Mouse (Mus musculus) lung, postnatal 4 days (tissue): ENCODE measurements at regions not wholly inside any gene's neighbourhood (a gene's known extent, or its start where the extent isn't known, plus 50 kb on each side); places are given as distances from the start of the nearest gene placed in this dataset.

ENCODE experiments used
- DNase-seq, 2 experiments: peaks; one replicate each; pipeline ENCODE4 v3.0.0; 2021

DNA sequence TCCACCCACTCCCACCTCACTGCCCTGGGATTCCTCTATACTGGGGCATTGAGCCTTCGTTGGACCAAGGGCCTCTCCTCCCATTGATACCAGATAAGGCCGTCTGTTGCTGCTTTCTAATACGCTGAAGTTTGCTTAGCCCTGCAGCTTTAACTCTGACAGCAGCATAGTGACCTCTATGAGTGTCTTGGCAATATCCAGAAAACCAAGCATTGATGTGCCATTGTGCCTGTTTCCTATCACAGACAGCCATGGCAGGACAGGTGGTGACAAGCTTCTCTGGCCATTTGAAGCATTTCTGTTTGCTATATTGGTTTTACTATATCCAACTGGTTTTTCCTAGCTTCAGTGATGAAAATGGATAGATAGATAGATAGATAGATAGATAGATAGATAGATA, 625.4 kb upstream of the Mpdz start:
- no peak for DNase-seq

DNA sequence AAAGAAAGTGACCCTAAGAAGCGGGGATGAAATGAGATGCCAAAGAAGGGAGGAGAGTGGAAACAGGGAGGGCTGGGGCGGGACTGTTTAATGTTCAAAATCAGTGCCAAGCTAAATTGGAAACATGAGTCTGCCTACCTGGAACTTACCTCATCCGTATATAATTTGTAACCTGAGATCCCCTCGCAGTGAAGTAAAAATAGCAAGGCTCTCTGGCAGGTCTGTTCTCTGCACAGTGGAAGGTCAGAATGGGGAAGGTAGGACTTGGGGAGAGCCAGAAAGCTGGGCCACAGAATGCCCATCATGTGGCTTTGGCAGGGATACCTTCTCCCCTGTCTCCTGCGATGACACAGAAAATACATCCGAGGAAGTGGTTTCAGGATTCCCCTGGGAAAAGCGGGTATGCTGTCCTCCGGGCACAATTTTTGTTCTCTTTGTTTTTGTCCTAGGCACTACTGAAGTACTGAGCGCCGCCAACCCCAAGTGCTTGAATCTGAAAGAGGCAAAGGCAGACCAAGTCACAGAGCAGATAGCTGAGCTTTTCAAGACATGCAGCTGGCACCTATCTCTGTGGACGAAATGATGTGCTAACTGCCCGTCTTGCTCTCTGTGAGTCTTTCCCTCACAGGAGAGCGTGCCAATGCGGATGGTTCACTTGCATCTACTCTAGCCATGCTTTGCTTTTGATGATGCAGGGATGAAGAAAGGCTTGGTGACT, 623.2 kb upstream of the Mpdz start:
- DNase-seq = peak in 1 of 2 experiments; percentile 14

DNA sequence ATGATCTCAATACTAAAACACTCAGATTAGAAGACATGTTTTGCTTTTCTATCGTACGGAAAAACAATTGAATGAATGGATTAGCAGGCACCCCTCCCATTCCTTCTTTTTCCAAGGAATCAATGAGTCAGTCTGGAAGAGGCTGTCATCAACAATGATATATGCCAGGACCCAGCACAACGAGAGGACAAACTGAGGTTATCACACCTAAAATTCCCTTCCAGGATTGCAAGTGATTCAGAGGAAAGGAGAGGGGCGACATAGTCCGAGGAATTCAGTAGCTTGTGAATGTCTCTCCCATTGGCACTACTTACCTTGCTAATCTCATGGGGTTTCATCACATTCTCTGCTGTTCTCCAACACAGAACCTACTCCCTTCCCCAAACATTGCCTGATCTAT, 620.1 kb upstream of the Mpdz start:
- no peak for DNase-seq

DNA sequence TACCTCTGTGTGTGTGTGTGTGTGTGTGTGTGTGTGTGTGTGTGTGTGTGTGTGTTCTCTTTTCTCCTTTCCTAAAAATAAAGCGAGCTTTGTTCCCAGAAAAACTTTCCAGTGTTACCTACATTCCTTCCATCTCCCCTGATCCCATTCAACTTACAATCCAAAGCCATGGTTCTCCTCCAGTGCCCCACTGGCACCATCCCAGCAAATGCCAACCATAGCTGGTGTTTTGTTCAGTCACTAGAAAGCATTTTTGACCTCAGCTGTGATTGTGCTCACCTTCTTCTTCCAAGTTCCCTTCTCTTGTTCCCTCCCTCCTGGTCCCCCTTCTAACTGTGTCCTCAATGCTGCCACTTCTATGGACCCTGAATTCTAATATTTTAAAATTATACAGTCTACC, 614.1 kb upstream of the Mpdz start:
- no peak for DNase-seq

DNA sequence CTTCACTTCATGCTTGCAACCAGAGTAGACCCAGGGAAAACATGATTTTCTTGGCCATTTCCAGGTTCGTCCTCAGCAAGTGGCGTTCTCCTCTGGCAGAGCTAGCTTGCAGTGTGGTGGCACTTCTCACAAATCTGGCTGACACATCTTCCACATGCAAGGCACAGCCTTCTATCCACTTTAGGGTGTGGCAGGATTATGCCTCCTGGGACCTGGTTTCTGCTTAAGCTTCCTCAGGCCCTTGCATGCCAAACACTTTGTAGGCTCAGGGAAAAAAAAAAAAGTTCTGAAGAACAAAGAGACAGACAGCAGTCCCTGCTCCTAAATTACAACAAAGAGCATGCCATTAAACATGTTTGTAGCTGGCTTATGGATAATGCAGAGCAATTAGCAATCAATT, 605.6 kb upstream of the Mpdz start:
- no peak for DNase-seq

DNA sequence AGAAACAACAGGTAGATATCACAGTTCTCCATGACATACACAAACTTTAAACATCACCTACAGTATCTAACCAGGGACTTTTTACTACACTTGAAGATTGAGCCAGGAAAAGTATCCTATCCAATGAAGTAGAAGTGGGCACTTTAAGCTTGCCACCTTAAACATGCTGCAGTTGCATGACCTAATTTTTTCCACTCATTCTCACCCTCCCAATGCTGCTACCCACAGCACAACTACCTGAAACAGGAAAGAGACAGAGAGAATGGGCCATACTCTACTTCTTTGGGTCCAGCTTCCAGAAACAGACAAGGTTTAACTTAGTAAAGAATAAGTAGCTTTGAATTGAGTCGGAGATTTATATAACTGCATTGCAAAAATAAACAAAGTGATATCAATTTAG, 594.9 kb upstream of the Mpdz start:
- DNase-seq = no peak

DNA sequence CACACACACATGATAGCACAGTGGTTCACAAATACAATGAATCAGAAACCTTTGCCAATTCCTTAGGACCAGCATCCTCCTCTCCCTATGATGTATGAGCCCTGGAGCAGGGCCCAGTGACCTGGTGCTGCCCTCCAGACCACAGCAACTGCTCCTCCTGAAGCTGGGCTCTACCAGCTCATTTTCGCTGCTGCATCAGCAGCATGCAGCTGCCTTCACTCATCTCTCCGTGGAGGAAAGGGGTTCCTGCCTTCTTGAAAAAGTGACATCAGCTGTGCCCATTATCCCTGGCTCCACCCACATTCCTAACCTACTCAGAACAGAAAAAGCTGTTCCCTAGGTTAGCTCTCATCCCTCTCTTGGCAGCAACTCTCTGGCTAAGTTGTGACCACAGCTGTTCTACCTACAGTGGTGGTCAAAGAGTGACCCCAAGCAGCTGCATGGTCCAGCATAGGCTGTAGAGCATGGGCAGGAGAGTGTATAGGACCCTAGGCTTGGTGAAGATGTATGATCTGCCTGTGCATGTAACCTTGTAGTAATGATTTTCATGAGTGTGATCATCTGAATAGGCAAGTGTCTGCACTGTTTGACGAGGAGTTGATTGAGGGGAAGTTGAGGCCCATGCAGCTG, 592.6 kb upstream of the Mpdz start:
- peak; percentile 37 to 77 for DNase-seq

DNA sequence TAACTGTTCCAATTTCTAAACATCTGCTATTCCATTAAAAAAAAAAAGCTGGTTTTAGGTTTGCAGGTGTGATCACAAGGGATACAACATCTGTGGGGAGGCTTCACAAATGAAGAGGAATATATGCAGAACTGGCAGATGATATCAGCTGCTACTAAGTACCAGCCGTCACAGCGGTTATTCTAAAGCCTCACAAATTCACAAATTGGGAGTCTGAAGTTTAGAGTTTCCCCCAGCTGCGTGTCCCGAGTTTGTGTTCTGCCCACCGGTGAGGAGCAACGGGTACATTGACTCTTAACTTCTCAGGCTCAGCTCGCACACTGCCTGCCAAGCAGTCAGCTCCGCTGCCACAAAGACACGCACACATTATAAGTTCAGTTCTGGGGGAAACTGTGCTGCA, 586.6 kb upstream of the Mpdz start:
- no peak for DNase-seq

DNA sequence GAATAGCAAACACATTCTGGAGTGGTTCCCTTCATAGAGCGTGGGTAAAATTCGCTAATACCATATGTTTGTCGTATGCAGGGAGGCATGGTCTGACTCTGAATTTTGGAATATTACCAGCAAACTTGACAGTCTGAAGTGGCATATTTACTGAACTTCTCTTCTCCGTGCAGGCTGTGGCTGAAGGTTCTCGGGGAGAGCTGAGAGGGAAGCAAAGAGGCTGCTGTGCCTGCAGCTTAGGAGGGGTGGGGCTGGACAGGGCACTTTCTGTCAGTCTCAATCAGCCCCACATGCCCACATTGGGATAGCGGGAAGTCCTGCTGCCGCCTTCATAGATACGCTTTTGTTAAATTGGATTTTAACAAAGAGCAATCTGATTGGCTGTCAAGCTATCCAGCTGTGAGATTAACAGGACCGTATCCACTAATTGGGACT, 584.8 kb upstream of the Mpdz start:
- DNase-seq = peak in 1 of 2 experiments; percentile 5

DNA sequence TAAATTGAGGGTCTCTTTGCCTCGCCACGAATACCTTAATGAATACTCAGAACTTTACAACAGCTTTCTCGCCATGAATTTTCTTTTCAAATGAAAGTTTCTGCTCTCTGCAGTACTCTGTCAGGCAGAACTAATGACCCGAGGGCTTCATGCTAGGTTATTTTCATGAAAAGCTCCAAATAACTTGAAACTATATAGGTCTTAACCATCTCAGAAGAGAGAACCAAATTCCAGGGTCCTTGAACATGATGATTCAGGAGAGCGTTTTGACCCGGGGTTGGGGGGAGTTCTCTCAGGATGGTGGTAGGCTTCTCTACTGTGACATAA, 558.8 kb upstream of the Mpdz start:
- no peak for DNase-seq

DNA sequence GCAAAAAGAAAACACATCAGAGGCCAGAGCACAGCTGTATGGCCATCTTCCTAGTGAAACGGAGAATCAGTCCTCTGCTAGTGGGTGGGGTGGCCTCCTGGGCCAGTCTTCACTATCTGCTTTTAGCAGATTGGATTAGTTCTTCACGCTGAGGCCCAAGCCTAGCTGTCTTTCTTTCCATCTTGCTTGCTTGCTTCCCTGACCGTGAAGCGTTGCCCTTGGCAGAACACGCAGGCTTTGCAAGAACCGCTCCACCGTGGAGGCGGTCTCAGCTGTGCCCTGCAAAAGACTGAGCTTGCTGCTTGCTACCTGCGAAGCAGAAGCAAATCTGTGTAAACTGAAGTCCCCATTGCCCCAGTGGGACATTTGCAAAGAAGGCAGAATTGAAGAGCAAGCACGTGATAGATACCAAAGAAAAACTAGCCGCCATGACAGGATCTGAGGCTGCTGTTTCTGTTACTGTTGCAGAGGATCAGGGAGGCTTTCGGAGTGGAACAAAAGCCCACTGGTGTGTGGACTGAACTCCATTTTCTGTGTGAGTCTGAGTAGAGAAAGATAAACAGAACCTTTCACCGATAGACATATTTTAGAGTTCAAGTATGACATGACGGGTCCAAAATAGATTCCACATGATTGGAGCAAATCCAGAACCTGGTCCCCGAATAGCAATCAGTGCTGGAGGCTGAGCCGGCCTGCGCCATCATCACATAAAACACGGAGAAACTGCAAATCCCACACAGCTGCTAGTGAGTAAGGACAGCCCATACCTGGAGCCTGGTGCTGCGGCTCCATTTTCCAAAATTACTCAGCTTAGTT, 558.2 kb upstream of the Mpdz start:
- peak in 1 of 2 experiments; percentile 56 for DNase-seq

DNA sequence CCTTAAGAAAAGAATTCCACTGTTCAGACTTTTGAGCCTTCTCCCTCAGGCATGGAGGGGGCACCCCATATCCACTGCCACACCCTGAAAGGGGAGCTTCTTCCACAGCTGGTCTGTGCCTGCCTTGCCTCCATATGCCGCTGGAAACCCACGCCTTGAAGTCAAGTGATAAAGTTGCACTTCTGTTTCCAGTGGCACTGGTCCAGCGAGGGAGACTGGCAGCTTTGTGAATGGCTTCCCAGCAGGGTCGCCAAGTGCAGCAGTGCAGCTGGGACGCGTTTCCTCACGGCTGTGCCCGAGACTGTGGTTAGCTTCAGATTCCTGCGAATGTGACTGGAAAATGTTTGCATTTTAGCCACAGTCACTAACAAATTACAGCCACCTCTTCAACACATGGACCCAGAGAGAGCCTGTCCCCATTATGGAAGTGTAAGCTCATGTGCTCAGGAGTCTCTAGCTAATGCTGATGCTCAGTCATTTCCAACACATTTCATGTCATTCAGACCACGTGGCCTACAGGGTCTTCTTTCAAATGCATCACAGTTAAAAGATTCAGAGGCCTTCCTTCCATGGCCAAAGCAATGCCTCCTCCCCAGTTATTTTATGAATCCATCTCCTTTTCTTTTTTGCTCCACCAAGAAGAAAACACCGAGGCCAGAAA, 557.2 kb upstream of the Mpdz start:
- peak; percentile 73 to 92 for DNase-seq

DNA sequence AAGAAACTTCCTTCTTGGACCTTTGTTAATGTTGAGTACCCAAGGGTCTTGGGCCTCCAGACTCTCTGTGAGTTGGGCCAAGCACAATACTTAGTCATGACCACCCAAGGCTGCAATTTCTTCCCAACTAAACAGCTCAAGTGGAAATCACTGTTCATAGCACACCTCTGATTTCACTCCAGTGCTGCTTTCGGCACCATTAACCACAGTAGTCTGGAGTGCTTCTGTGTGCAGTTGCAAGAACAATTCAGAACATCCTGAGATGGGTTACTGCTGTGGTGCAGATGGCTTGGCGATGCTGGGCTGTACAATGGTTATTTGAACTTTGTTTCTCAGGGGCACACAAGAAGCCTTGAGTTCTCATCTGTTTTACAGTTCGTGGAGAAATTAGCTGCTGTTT, 556.5 kb upstream of the Mpdz start:
- no peak for DNase-seq

DNA sequence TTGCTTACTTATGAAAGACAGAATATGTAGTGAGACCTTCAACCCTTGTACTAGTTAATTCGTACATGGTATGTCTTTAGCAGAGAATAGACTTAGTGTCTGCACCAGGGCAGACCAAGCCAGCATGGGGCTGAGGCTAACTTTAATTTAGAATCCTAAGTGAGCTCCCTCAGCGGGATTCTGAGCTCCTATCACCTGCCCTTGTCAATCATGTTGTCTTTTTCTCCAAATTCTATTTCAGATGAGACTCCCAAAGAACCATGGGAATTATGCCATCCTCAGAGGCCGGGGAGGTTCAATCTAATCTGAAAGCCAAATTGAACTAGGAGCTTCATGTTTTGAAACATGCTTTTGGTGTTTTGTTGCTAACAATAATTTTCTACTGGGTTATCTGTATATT, 553.8 kb upstream of the Mpdz start:
- no peak for DNase-seq

DNA sequence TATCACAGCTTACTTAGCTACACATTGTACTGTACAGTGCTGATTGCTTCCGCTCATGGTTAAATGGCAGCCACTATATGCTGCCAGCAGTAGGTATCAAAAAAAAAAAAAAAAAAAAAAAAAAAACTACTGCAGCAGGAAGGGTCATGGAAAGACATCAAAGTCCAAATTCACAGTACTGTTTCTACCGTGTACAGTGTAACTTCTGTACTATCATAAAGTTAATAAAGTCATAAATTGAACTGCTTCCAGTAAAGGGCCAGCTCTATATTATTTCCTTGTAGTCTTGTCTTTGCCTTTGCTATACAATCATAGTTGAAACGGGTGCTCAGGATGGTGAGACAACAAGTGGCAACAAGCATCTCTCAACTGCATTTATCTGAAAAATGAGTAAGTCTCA, 552.6 kb upstream of the Mpdz start:
- DNase-seq = no peak

DNA sequence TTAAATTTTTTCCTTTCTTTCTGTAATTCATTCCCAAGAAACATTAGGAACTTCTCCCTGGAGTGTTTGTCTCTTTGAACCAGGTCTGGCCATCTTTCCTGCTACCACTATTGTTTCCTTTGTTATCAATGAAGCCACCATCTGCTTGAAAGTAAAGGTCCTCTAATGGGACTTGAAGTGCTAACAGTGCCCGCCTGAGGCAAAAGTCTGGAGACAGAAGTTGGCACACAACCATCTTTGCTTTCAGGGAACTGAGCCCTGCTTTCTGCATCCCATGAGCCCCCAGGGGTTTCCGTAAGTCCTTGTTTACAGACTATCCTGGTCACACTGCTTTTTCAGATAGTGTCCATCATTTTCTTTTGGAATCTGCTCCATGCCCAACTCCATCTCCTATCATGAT, 546.2 kb upstream of the Mpdz start:
- no peak for DNase-seq

DNA sequence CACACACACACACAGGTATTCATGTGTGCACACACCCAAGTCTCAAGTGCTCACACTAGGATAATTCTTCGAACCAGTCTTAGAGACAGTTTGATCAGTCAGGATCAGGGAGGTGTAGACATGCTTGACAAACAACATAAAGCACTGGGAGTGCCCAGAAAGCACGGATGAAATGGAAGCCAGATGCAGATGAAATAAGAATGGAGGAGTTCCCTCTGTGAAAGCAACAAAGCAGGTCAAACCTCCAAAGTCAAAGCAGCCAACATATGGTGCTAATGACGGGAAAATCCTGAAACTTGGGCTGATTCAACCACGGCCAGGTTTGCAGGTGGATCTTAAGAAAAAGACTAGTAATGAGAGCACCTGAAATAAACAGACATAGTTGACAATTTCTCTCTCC, 544.0 kb upstream of the Mpdz start:
- no peak for DNase-seq

DNA sequence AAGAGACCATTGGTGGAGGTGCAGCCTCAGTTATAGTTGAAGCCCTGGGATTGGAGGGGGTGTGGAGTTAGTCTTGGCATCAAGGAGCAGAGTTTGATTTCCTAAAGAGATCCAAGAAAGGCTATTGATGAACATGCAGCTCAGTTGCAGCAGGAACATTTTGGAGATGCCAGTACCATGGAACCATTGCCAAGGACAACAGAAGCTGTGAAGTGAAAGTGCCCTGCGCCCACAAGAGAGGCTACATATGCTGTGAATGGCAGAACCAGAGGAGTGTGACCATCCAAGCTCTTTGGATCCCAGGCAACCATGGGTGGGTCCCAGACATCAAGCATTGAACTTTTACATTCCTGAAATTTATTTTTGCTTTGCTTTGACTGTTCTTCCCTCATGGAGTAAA, 539.2 kb upstream of the Mpdz start:
- no peak for DNase-seq

DNA sequence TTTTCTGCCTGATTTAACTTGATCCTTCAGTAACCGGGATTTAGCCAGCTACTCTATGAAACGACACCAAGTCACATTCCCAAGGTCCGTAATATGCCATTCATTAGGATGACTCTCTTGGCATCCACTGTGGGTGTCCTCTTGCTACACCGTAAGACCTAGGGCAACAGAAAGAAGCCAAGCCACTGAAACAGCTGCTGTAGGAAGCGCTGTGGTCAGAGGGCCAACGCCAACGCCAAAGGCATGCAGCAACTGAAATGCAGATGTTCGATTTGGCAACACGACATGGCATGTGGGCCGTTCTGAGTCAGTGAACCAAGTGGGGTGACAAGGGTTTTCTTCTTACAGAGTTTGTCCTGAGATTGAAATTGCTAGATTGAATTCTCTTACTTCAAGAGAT, 527.9 kb upstream of the Mpdz start:
- peak in 1 of 2 experiments; percentile 39 for DNase-seq

DNA sequence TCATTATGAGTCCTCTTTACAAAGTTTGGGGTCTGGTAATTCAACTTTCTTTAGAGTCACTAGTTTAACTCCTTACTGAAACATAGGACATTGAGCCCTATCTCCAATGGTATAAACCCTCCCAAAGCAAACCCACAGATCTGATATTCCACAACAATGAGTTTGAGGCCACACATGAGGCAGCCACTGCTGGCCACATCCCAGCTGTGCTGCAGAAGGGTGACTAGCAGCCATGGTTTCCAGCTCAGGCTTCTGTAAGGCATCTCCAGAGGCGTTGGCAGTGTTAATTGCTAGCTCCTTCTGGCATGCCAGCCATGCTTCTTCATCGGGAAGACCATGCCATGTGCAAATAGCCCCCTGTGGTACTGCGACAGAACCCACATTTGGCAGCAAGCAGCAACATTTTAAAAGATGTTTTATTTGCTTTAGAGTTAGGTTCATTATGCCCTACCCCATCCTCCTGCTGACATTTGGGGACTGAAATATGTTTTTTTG, 527.1 kb upstream of the Mpdz start:
- DNase-seq = no peak

DNA sequence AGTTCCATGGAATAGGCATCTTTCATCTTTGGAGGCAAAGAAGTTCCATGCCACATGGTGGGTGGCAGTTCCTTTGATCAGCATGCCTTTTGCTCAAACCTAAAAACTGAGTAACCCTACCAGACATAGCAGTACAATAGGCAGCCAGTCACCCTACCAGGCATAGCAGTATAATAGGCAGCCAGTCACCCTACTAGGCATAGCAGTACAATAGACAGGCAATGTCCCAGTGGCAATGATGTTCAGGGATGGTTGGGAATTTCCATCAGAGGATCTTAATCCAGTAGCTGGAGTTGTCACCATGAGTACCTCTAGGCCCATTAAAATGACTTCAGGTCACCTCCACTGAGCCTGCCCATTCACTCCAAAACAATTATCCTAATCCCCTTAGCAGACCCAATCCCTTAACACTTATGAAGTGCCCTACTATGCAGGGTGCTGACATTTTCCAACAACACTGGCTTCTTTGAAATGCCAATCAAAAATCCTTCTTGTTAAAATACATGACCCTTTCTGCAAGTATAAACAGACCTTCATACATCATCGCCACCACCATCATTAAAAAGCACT, 523.5 kb upstream of the Mpdz start:
- no peak for DNase-seq

DNA sequence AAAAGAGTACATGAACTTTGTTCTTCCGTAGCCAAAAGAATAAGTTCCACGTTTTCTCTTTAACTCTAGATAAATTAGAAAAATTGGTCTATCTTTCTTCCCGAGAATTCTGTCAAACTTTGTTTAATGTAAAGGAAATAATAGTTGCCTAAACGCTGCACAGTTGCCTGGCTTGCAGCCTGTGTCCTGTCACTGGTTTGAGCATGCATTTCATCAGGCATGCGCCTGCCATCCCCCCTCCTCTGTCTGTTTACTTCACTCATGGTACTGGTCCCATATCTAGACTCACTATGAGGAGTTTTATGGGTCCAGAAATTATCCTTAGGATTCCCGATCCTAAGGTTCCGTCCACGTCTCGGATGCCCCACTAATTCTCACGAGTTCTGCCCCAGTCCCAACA, 520.5 kb upstream of the Mpdz start:
- peak in 1 of 2 experiments; percentile 38 for DNase-seq

DNA sequence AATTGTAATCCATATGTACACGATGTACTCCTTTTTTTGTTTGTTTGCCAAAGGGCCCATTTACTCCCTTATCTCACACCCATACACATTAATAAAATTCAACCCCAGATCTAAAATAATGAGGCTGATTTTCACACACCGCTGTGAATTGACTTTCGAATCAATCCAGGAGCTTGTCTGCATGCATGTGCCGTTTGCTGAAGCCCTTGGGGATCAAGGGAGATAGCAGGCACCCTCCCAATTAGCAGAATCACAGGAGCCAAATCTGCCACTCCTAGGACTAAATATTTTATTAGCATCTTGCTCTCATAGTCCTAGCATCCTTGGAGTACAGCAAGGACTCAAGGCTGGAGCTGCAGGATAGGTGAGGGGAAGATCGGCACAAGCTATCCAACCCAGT, 520.0 kb upstream of the Mpdz start:
- DNase-seq = no peak
